Comparison of ENCODE assay signal across 16 mouse cellular contexts in genomic region chr7:126965568-126965967, GRCm38 (mm10).
DNase-seq lines count a peak whose midpoint lies in the region.
"Had no signal": no experiment of that assay in that cellular context is flagged by ENCODE, and none has a peak within 500 bp of the region (broad histone marks: within the 10 kb centered on the region; RNA-seq: fewer than 3 reads in every experiment).

No protein-coding gene starts in this region.

- peak; percentile 76 for DNase-seq in cerebellum, adult 11-12 months
- no peak for DNase-seq in cerebellum, postnatal 4 days (ENCODE audit: low spot score in 2 of 2)
- DNase-seq in brain, adult 2 months (ENCODE audit: low read depth, low spot score), result peak; percentile 80
- DNase-seq in cerebellum, adult 9-10 months, result peak; percentile 81
- DNase-seq in cerebellum, postnatal 36 days, result peak; percentile 77 to 79
- DNase-seq in right cerebral cortex, adult 18-20 months, result no peak
- no peak for DNase-seq in ovary, postnatal 14 days (ENCODE audit: low spot score)
- DNase-seq: adrenal gland, postnatal 14 days; gastrocnemius, postnatal 25 days; heart, adult 11 months; heart, postnatal 36 days; kidney, adult 9 months; kidney, postnatal 25 days; midbrain, embryonic 14.5 days; spleen, adult 18-20 months; thymus, postnatal 14 days had no signal

Comparison
In these comparisons a context has a peak if more than half of its experiments do, and no peak if none do; other contexts are left out.
1. DNase-seq: peak in cerebellum, adult 11-12 months (single experiment), brain, adult 2 months (single experiment), cerebellum, adult 9-10 months (single experiment) and cerebellum, postnatal 36 days (2 of 2); none in cerebellum, postnatal 4 days (0 of 2), right cerebral cortex, adult 18-20 months (single experiment) and ovary, postnatal 14 days (single experiment).